Mouse (Mus musculus) forebrain, embryonic 16.5 days (tissue): Measurements from ENCODE around the gene Ccer2. TPM values are rescaled to one million over a fixed set of nuclear protein-coding genes. Genes with fewer than 3 reads are reported as not detected.

Source experiments
- ATAC-seq: fragments of 200-750 bp; cut with Nextera tagmentation; 2 replicates; pipeline ENCODE4 v1.8.0; 2017; ENCODE audit warnings: mild to moderate bottlenecking, moderate library complexity
- H3K27ac ChIP-seq: fragments of 300-500 bp; sonication (generic); 2 replicates; pipeline ENCODE4 v1.5.1; 2014; ENCODE audit warnings: low read length, control low read depth
- H3K27me3 ChIP-seq: fragments of 300-500 bp; sonication (generic); replicated peaks from 2 replicates; pipeline ENCODE4 v1.6.1; 2014; ENCODE audit warnings: low read length; ENCODE audit not compliant: control insufficient read depth, insufficient read depth
- H3K36me3 ChIP-seq: fragments of 300-500 bp; sonication (generic); 2 replicates; pipeline ENCODE4 v1.6.1; 2014; ENCODE audit not compliant: control insufficient read depth, insufficient read depth
- H3K4me1 ChIP-seq: fragments of 300-500 bp; sonication (generic); replicated peaks from 2 replicates; pipeline ENCODE4 v1.6.1; 2014; ENCODE audit warnings: low read length; ENCODE audit not compliant: control insufficient read depth, insufficient read depth
- H3K4me2 ChIP-seq: fragments of 300-500 bp; sonication (generic); 2 replicates; pipeline ENCODE4 v1.6.1; 2014; ENCODE audit warnings: mild to moderate bottlenecking, low read length, control low read depth
- H3K4me3 ChIP-seq: fragments of 300-500 bp; sonication (generic); replicated peaks from 2 replicates; pipeline ENCODE4 v1.5.1; 2014; ENCODE audit warnings: mild to moderate bottlenecking, low read length, control low read depth
- H3K9ac ChIP-seq: fragments of 300-500 bp; sonication (generic); replicated peaks from 2 replicates; pipeline ENCODE4 v1.6.1; 2014; ENCODE audit warnings: low read depth, low read length, control low read depth
- H3K9me3 ChIP-seq: fragments of 300-500 bp; sonication (generic); 2 replicates; pipeline ENCODE4 v1.6.1; 2016; ENCODE audit warnings: low read length; ENCODE audit not compliant: control insufficient read depth
- WGBS: fragments of 180-500 bp; shearing (Covaris S2); extraction: QIAGEN DNeasy Blood & Tissue Kit; methylation state at CpG from one replicate; pipeline ENCODE4 v1.1.7; 2014; 5-methylcytosine and 5-hydroxymethylcytosine counted together
- polyA plus RNA-seq: library from polyadenylated mRNA; unstranded; fragments of >200 nt; fragmentation: Nextera tagmentation; extraction: Ambion mirVana; gene quantifications from 2 replicates; pipeline ENCODE4 v1.2.1, GENCODE M21; 2015

Ccer2 gene
- polyA plus RNA-seq, 1 experiment from 2014 or later: not detected

DNA sequence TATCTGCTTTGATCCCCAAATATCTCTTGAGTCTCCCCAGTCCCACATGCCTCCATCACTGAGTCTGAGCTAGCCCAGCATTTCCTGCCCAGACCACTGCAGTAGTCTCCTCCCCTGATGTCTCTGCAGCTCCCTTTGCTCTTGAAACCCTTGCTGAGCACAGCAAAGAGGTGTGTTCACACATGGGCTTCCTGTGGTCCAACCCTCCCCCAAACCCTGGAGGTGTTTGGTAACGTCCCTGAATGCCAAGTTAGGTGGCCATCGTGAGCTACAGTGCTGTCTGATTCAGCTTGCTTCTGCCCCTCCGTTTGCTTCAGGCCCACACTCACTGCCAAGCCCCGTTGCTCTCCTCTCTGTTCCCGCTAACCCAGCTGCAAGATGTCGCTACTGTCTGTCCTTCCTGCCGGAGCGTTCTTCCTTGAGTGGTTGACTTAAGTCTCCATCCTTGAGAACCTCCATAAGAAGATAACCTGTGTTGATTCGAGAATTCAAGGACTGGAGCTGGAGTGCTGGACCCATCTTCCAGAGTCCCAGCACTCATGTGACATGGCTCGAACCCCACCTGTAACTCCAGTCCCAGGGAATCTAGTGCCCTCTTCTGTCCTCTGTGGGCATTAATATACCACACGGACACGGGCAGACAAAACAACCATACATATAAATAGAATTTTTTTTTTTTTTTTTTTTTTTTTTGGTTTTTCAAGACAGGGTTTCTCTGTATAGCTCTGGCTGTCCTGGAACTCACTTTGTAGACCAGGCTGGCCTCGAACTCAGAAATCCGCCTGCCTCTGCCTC, 36.6 kb downstream of the Ccer2 start:
- Histone ChIP-seq H3K4me2 (no peak overlapping the region), H3K27ac (no peak overlapping the region), H3K36me3 (no peaks in the 10 kb centered on the region), H3K9me3 (no peaks in the 10 kb centered on the region), H3K27me3 (no peaks in the 10 kb centered on the region), H3K4me1 (peaks cover 6% of the 10 kb centered on the region), H3K4me3 (no peak overlapping the region), H3K9ac (no peak overlapping the region)
- WGBS: 83% methylated on average over 13 of the region's 14 CpGs
- ATAC-seq: no peak

DNA sequence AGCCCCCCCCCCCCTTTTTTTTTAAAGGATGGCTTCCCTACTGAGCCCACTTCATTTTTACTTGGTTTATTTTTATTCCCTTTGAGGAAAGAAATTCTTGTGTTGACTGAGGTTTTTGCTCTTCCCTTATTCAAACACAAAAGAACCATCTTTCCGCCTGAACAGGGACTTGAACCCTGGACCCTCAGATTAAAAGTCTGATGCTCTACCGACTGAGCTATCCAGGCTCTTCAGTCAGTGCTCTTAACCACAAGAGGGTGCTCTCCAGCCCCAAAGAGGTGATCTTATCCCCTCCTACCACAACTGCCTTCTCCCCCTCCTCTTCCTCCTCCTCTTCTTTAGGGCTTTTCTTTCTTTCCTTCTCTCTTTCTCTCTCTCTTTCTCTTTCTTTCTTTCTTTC, 37.9 kb downstream of the Ccer2 start:
- Histone ChIP-seq H3K9me3 (no peaks in the 10 kb centered on the region), H3K4me3 (no peak overlapping the region), H3K36me3 (no peaks in the 10 kb centered on the region), H3K27me3 (no peaks in the 10 kb centered on the region), H3K4me2 (no peak overlapping the region), H3K9ac (no peak overlapping the region), H3K27ac (no peak overlapping the region), H3K4me1 (peaks cover 6% of the 10 kb centered on the region)
- 51% methylated on average over 2 of the region's 2 CpGs for WGBS
- no peak for ATAC-seq

DNA sequence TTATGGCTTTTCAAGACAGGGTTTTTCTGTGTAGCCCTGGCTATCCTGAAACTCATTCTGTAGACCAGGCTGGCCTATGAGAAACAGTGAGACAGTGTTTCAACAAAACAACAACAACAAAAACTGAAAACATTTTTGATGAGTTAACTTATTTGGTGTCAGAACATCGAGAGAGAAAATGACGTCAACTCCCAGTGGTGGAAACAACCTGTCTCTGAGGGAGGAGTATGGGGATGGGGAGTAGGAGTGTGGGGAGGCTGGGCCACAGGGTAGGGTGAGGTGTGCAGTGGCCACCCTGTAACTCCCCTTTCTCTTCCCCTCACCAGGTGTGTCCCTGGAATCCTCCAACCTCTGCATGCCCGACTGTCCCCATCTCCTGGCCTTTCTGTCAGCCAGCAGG, 38.5 kb downstream of the Ccer2 start:
- ATAC-seq: no peak
- no peak overlapping the region for H3K9ac ChIP-seq
- 82% methylated on average over 3 of the region's 3 CpGs for WGBS

DNA sequence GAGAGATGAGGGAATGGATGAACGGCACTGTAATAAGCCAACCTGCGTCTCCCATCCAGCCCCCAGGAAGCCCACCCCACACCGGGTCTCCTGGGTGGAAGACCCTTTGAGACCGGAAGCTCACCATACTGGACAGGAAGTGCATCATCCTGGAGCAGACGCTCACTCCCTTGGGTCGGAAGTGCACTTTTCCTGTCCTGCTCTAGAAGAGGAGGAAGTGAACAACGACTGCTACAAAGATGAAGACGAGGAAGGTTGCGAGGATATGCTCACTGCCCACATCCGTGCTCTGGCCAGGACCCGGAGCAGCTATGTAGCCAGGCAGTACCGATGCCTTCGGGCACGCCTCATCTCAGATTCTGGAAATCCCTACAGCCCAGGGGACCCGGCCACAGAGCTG, 39.9 kb downstream of the Ccer2 start:
- Histone ChIP-seq H3K9me3 (no peaks in the 10 kb centered on the region), H3K36me3 (no peaks in the 10 kb centered on the region), H3K9ac (no peak overlapping the region), H3K4me2 (no peak overlapping the region), H3K27me3 (no peaks in the 10 kb centered on the region), H3K4me1 (peaks cover 6% of the 10 kb centered on the region), H3K27ac (no peak overlapping the region; the same call in 1 of the 2 replicates), H3K4me3 (no peak overlapping the region)
- WGBS: 83% methylated on average over 15 of the region's 15 CpGs
- no peak for ATAC-seq

More for the DNA sequence above, 38.5 kb downstream of the Ccer2 start:
- H3K9me3 ChIP-seq: no peaks in the 10 kb centered on the region
- no peak overlapping the region for H3K4me3 ChIP-seq
- H3K4me1 ChIP-seq: peaks cover 6% of the 10 kb centered on the region
- H3K27me3 ChIP-seq: no peaks in the 10 kb centered on the region
- no peaks in the 10 kb centered on the region for H3K36me3 ChIP-seq
- H3K4me2 ChIP-seq: no peak overlapping the region
- no peak overlapping the region for H3K27ac ChIP-seq

DNA sequence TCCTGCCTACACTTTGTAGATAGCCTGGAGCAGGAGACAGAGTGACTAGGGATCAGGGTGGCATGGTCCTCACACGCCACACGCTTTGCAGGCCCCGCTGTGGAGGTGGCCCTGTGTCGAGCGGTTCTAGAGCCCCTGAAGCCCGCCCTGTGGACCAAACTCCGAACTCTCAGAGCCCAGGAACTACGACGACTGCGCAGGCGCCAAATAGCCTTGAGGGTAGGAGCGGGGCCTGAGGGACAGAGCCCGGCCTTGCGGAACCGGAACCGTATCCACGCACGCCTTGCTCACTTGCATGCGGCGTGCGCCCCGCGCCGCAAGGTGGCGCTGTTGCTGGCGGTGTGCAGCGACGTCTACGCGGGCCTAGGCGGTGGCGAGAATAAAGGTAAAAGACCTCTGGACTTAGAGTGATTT, 40.6 kb downstream of the Ccer2 start:
- H3K27me3 ChIP-seq: no peaks in the 10 kb centered on the region
- 12% methylated on average over 32 of the region's 32 CpGs for WGBS
- H3K4me1 ChIP-seq: peaks cover 6% of the 10 kb centered on the region
- no peak overlapping the region for H3K27ac ChIP-seq
- ATAC-seq: peak; percentile 72; the same call in 1 of the 2 replicates
- no peaks in the 10 kb centered on the region for H3K36me3 ChIP-seq
- H3K4me3 ChIP-seq: peak overlapping the region; percentile 5
- H3K4me2 ChIP-seq: peak overlapping the region; percentile 42
- H3K9me3 ChIP-seq: no peaks in the 10 kb centered on the region
- H3K9ac ChIP-seq: peak overlapping the region; percentile 35; the same call in 1 of the 2 replicates

DNA sequence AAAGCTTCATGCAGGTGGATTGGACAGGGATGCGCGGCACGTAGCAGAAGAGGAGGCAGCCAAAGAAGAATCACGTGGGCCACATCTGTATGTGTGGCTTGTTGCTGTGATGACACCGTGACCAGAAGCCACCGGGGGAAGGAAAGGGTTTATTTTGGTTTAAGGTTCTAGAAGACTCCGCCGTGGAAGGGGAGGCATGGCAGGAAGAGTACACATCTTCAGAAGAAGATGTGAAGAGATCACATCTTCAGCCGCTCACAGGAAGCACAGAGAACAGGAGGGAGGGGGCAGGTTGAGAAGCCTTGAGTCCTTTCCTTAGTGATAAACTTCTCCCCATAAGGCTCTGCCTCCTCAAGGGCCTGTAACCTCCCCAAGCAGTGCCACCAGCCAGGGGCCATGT, 44.0 kb downstream of the Ccer2 start:
- no peaks in the 10 kb centered on the region for H3K36me3 ChIP-seq
- WGBS: 95% methylated on average over 9 of the region's 9 CpGs
- ATAC-seq: no peak
- H3K4me1 ChIP-seq: peaks cover 17% of the 10 kb centered on the region
- H3K4me3 ChIP-seq: no peak overlapping the region
- H3K4me2 ChIP-seq: no peak overlapping the region
- H3K9me3 ChIP-seq: no peaks in the 10 kb centered on the region
- no peaks in the 10 kb centered on the region for H3K27me3 ChIP-seq
- H3K9ac ChIP-seq: no peak overlapping the region
- no peak overlapping the region for H3K27ac ChIP-seq

DNA sequence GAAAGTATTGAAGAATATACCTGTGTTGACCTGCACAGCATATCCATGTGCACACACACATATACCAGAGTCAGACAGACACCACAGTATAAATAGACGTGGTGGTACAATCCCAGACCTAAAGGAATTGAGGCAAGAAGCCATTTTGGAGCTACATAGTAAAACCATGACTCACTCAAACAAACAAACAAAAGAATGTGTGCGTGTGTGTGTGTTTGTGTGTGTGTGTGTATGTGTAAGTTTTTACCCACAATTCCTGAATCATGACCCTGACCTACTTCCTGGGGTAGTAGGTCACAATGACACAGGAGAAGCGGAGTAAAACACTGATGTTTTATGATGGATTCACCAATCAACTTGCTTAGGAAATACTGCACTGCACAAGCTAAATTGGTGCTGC, 45.5 kb downstream of the Ccer2 start:
- no peaks in the 10 kb centered on the region for H3K36me3 ChIP-seq
- no peaks in the 10 kb centered on the region for H3K27me3 ChIP-seq
- no peak for ATAC-seq
- no peak overlapping the region for H3K4me3 ChIP-seq
- H3K27ac ChIP-seq: no peak overlapping the region
- H3K9ac ChIP-seq: no peak overlapping the region
- no peak overlapping the region for H3K4me2 ChIP-seq
- no peaks in the 10 kb centered on the region for H3K9me3 ChIP-seq
- WGBS: 59% methylated on average over 3 of the region's 3 CpGs
- H3K4me1 ChIP-seq: peaks cover 16% of the 10 kb centered on the region

DNA sequence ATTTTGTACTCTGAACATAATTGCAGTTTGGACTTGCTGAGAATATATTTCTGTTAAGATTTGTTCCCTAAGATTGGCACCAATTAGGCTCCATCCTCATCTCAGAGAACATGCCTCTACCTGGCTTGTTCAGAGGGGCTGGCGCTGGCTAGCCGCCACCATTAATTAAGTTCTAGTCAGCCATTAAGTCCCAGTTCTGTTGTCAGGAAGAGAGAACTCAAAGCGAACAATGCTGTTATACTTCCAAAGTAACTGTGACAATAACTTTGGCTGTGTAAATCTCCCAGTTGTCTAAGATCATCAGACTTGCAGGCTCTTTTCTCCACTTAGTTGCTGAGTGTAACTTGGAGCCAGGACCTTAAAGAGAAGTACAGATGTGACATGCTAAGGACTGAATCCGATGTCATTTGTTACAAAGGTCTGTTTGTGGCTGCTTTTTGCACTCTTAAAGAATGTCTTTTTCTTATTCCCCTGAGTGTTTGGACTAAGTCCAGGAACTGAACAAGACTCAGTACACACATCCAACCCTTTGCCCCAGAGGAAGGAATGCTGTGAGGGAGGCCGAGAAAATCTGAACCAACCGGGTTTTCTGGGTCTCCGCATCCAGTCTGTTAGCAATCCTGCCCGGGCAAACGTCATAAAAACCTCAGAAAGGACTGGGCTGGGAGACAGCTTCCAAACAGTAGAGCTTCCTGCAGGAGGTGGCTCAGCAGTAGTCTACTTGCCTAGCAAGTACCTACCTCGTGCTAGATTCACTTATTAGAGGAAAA, 46.1 kb downstream of the Ccer2 start:
- H3K36me3 ChIP-seq: no peaks in the 10 kb centered on the region
- H3K9ac ChIP-seq: 0 out of 2 replicates have a peak overlapping the region, but pooled peaks have one; percentile 13
- H3K4me1 ChIP-seq: peaks cover 11% of the 10 kb centered on the region
- no peak overlapping the region for H3K4me3 ChIP-seq
- 14% methylated on average over 10 of the region's 10 CpGs for WGBS
- H3K27me3 ChIP-seq: no peaks in the 10 kb centered on the region
- no peak overlapping the region for H3K4me2 ChIP-seq
- H3K9me3 ChIP-seq: no peaks in the 10 kb centered on the region
- ATAC-seq: peak; percentile 18; the same call in 1 of the 2 replicates
- peak overlapping the region; percentile 66 for H3K27ac ChIP-seq

DNA sequence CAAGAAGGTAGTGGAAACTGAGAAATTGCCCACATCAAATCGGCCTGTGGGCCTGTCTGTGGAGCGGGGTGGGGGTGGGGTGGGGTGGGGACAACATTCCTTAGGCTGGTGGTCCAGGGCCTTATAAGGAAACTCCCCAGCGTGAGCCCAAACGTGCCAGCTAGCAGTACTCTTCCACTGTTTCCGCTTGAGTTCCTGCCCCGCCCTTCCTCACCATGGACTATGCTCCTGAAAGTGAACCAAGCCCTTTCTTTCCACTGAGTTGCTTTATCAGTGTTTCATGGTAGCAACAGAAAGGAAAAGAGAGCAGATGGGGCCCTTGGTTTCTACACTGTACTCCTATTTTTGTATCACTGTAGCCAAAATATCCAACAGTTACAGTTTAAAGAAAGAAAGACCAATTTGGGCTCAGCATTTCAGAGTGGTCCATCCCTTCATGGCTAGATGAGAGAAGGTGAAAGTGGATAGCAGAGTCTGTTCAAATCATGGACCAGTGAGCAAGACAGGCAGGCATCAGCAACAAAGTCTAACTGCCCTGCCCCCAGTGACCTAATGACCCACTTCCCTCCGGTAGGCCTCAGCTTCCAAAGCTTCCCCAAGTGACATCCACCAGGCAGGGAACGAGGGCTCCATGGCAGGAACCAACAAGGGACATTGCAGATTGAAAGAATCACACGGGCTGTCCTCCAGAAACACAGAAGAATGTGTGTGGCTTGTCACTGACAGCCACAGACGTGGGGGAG, 47.0 kb downstream of the Ccer2 start:
- WGBS: 19% methylated on average over 10 of the region's 10 CpGs
- H3K4me3 ChIP-seq: no peak overlapping the region
- H3K27me3 ChIP-seq: no peaks in the 10 kb centered on the region
- H3K9ac ChIP-seq: no peak overlapping the region
- ATAC-seq: no peak
- peaks cover 16% of the 10 kb centered on the region for H3K4me1 ChIP-seq
- H3K9me3 ChIP-seq: no peaks in the 10 kb centered on the region
- H3K36me3 ChIP-seq: no peaks in the 10 kb centered on the region
- no peak overlapping the region for H3K4me2 ChIP-seq
- peak overlapping the region; percentile 66; the same call in 1 of the 2 replicates for H3K27ac ChIP-seq
